Mouse (Mus musculus): ENCODE results near the gene Mroh2a.

Gene Mroh2a

DNA sequence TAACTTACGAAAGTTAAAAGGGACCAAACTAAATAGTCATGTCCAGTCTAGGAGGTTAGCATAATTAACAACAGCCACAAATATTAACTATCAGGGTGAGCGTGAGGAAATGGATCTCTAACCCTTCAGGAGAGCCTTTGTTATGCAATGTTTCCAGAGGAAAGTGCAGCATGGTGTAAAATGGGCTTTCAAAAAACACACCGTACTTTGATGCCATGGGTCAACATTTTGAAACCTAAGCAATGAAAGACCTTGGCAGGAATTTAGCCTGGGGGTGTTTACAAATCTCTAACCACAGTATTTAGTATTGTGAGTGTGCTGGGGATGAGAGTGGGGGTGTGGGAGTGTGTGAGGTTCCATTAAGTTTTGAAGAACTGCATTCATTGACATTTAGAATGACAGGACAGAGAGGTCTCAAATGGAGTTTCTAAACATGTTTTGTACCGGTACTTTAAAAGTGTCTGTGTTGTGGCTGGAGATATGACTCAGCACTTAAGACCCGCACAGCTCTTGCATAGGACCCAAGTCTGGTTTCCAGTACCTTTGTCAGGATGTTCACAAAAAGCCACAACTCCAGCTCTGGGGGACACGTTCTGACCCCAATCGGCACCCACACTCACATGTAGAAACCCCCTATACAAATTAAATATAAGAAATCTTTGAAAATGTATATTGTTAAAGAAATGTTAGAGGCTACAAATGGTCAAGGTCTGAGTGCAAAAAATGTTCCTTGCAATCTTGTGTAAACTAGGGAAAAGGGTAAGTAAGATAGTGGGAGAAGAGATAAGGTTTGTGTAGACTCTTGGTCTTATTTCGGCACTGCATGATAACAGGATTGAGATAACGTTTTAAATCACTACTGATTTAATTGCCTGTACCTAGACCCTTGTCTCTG is 52.6 kb downstream of the Mroh2a start:
- no peak for DNase-seq

DNA sequence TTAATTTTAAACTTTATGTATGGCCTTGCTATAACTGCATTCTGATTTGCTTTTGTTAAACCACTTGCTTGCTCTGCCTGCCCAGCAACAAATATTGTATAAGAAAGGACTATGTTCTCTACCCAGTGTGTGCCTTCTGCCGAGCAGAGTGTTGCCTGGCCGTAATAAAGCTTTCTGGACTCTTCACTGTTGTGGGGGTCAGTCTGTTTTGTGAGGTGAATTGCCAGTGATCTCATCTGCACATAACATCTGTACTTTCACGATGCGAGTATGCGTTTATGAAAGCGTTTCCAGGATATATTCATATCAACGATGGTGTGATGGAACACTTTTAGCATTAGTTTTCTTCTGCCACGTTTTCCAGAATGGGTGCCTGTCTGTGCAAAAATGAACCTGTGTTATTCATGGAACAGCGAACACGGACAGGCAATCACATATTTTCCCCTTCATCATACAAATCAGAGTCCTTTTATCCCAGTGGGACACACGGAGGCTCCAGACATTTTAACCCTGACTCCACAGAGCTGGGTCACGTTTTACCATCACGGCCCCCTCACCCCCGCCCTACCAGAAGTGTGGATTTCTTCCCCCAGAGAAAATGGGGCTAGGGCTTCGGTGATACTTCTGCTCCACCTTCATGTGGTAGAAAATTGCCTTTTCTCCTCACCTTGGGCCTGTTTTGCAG is 53.4 kb downstream of the Mroh2a start:
- no peak for DNase-seq

DNA sequence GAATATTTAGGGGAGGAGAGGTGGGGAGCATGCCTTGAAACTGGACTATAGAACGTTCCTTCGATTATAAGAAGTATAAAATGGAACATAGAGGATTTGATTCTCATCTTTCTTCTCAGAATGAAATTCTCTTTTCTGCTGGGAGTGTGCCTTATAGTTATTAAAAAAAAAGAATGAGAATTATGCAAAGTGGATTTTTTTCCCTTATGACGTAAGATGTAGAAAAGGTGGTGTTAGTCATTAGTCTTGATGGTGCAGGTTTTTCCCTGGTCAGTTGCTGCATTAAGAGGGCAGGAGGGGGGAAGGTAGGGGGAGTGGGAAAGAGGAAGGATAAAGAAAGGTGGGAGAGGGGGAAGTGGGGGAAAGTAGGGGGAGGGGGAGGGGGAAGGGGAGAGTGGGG is 55.5 kb downstream of the Mroh2a start:
- DNase-seq, result no peak

DNA sequence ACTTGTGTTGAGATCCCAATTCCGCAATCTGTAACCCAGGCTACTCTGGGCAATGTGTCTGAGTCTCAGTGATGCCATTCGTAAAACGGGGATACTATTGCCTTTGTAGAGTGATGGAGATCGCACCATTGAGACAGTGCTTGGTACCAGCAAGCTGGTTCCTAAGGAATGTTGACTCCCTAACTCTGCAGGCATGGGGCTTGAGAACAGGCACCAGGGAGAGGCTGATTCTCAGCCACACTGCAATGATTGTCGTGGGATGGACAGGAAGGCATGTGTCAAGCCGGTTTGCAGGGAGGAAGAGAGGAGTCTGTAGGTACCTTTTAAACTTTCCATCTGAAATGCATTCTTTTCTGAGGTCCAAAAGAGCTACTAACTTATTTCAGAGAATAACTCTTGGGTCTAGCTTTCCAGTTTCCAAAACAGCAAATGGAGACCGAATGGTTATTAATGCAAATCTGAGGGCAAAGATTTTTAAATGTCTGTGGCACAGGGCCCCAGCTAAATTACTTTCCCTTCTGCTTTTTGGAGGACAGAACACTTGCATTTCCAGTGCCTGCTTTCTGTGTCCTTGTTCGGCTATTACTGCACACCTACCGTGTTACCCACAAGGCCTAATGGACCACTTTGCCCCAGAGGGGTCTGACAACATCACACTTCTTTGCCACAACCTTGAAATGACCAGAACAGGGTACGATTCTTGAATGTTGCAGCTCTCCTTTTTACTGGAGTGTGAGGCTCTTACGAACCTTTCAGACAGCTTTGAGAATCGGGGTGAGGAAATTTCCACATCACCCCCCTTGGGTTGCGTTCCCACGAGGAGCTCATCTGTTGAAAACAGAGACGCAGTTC is 56.8 kb downstream of the Mroh2a start:
- no peak for DNase-seq

DNA sequence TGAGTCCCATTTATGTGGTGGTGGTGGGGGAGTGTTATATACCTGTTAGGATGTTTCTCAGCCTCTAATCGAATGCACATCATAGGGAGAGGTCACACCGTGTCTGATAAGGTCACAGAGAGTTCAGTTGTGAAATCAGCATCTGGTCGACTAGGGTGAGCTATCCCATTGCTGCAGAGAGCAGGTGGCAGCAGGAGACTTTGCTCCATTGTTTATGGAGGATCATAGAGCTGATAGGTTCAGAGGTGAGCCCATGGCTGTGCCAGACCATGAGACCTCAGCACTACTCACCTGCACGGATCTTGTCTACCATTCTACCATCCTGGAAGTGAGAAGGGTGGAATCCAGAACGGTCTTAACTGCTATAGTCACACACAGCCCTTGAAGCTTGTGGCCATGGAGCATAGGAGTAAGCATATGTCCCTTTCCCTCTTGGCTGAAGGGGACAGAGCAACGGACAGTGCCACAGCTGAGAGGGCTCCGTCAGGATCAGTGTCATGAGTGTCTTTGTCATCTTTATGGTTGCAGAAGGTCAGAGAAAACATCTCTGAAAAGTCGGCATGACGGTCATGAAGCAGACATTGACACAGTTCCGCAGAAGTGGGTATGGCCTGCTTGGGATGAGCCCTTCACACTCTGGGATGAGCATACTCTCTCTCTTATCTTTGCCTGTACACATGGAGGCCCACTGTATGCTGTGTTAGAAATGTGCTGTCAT is 57.6 kb downstream of the Mroh2a start:
- DNase-seq, result no peak

DNA sequence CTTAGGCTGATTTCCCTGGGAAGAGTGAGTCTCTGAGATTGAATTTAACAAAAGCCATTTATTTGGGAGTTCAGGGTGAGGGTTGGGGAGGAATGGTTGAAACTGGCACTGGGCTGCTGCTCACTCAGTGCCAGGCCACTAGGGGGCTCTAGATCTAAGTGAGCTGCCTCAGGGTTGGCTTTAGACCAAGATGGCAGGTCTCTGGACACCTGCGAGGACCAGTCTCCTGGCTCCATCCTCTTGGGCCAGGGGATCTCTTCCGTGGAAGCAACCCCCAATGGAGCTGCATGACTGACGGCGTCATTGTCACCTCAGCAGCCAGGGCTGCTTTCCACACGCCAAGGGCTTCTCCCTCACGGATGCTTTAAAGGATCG is 58.1 kb downstream of the Mroh2a start:
- DNase-seq, result no peak

DNA sequence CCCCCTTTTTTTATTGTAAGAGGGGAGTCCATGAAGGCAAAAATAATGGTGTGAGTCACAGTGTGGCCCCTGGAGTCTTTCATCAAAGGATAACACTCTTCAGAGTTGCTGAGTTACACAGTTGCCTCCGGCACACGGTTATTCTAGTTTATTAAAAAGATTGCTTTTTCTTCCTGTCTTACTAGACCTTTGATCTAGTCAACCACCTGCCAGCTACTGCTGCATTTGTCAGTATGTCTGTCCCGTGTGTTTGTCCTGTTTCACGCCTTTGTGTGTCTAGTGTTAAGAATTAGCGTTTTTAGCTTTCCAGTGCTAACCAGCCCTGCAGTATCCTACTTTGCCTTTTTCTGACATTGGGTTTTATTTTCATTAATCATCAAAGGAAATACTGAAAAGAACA is 58.9 kb downstream of the Mroh2a start:
- no peak for DNase-seq

DNA sequence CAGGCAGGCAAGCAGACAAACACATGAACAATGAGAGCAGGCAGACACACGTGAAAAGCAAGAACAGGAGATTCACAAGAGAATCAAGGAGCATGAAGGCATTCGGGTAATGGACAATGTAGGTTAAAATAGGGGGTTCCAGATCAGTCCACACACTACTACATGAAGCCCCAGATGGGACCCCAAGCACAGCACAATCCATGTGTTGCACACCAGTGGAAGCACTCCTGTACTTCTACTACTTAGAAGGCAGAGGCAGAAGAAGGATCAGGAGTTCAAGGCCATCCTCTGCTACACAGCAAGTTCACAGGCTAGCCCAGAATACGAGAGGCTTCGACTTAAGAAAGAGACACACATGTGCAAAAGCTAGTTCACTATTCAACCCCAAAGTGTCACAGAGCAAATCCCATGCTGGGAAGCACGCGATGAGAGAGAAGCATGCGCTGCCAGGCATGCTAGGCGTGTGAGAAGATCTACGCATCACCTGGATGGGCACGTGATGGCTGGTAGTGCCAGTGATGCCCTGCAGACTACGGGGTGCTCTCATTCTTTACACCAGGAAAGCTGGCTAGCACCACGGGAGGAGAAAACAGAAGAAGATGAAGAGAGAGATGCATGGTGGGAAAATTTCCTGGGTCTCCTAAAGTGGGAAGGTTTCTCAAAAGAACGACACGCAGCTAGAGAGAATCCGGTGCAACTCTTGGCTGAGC is 59.5 kb downstream of the Mroh2a start:
- DNase-seq, result no peak

DNA sequence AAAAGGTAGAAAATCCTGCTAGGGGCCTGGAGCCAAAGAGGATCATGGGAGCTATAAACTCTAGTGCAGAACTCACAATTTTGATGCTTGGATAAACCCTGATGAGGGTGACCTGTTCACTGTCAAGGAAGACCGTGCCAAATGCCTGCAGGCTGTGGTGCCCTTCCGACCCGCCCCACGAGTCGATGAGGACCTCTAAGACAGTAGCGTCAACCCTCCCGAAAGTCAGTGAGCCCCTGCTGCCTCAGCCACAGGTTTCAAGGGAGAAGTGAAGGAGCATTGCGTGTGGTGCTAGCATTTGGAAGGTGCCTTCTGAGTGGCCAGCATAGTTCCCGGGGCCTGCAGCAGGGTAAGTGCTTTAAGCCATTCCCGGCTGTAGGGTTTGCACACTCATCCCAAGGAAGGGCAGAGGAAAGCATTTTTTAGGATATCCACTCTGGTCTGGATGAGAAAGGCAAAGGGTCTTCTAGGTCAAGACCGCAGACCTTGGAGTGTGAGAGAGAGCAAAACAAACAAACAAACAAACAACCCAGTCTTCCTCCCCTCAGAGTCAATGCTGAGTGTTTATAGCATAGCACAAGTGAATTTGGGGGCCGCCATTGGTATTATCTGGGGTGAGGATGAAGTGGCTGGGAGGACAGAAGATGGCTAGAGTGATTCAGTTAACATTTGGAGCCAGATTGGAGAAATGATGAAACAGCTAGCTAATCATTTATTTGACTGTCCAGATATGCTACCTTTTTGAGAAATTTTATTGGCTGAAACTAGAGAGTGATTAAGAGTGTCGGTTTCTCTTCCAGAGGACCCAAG is 60.3 kb downstream of the Mroh2a start:
- no peak for DNase-seq

DNA sequence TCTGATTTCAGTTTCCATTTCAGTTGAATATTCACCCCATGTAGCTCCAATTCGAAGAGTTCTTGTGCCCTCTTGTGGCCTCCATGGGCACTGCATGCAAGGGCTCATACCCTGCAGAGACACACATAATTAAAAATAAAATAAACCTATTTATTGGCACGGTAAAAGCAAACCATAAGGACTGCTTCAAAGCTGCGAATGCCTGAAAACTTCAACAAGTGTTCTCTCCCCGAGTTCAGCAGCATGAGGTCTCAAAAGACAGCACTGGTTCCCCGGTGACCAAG is 60.9 kb downstream of the Mroh2a start:
- no peak for DNase-seq

DNA sequence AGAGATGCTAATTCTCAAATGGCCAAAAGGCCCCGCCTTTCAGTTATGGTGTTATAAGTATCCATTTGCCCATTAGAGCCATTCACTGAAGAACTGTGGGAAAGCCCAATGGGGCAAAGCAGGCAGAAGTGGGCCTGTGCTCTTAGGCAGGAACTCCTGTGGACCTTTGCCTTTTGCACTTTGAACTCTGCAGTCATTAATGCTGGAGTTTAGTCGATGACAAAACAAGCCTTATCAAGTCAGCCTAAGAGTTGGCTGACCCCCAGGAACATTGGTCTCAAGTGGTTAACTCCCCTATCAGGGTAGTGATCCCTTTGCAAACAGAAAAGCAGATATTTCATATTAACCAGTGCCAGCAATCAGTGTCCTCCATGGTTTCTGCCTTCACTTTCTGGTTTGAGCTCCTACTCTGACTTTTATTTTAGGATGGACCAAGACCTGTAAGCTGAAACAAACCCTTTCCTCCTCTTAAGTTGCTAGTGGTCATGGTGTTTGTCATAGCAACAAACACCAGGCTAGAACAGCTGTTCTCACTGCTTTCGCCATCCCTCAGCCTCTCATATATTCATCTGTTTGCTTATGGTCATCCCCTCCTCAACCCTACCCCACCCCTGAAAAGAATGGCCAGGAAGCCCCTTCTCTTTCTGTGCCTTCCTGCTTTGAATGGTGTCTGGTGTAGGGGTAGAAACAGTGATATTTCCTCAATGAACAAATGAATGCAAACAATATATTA is 61.4 kb downstream of the Mroh2a start:
- DNase-seq, result no peak

DNA sequence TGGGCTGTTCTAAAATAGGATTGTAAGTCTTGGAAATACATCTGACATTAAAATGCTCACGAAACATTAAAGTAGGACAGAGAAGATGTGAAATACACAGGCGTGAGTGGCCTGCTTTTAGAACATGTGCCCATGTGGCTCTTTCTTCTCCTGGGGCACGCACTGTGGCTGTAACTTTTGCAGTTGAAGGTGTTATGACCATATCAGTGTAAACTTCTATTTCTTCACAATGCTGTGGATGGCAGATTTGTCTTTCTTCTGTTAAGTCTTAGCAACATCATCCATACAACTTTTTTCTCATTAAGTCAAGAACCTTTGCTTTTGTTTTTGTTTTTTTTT is 62.0 kb downstream of the Mroh2a start:
- DNase-seq, result no peak

DNA sequence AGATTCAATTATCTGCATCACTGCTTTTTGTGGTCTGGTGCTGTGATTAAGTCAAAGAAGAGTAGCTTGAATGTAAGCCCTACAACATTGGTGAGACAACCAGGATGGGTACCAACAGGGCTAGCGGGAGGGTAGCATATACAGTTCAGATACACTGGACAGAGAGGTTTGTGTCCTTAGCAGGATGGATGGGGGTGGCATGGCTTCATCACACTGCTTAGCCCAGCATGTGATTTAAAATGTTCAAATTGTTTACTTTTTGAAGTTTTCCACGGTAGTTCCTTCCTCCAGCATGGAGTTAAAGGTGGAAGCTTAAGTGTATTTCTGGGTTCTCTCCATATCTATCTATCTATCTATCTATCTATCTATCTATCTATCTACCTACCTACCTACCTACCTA is 62.4 kb downstream of the Mroh2a start:
- no peak for DNase-seq

DNA sequence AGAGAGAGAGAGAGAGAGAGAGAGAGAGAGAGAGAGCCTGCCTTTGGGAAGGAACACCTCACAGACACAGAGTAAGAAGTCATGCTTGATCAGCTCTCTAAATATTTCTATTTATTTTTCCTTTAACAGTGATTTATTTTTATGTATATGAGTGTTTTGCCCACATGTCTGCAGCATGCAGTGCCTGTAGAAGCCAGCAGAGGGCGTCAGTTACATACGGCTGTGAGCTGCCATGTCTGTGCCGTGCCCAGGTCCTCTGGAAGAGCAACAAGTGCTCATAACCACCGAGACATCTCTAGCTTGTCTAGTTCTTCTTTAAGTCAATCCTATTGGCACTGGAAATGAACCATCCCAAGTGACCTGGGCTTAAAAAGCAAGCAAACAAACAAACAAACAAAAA is 63.1 kb downstream of the Mroh2a start:
- no peak for DNase-seq

DNA sequence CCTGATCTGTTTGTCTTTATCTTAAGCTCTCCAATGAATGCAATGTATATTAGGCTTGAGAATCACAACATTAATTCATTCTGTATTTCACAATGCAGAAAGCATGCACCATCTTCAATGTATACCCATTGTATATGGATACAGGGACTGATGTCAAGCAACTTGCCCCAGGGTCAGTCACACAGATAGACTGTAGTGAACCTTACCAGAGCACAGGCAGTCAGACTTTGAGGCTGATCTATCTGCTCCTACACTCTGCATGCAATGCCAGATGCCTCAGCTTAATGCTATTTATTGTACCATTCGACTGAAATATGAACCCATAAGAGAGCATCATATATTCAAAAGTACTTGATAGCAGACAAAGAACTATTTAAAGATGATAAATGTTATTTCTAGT is 63.7 kb downstream of the Mroh2a start:
- no peak for DNase-seq

DNA sequence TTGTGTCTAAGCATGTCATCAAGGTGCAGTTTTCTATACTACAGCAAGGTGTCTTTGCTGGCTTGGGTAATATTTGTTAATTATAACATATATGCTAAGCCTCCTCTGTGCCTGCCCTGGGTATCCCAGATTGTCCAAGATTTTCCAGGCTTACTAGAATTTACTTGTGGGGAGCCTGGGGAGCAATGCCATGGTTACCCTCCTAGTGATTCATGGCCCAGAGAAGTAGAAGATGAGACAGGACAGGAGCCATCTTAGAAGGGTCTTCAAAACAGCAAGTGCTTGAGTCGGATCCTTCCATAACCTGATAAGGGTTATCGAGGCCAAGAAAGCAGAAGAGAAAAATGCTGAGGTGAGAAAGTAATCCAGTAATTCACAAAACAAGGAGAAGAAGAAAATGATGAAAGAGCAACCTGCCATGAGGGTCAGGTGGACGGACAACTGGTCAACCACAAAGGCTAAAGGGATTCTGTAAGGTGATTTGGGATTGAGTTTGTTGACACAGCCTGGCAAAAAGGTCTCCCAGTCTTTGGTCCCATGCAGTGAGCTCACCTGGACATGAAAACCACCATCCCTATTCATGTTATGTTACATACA is 64.7 kb downstream of the Mroh2a start:
- DNase-seq, result no peak

DNA sequence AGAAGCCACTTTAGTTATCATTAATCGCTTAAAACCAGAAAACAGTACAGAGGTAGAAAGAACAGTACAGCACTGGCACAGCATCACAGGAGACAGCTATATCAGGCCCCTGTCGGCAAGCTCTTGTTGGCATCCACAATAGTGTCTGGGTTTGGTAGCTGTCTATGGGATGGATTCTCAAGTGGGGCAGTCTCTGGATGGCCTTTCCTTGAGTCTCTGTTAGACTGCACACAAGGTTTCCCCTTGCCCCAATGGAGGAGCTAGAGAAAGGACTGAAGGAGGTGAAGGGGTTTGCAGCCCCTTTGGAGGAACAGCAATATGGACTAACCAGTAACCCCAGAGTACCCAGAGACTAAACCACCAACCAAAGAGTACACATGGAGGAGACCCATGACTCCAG is 65.3 kb downstream of the Mroh2a start:
- DNase-seq, result no peak

DNA sequence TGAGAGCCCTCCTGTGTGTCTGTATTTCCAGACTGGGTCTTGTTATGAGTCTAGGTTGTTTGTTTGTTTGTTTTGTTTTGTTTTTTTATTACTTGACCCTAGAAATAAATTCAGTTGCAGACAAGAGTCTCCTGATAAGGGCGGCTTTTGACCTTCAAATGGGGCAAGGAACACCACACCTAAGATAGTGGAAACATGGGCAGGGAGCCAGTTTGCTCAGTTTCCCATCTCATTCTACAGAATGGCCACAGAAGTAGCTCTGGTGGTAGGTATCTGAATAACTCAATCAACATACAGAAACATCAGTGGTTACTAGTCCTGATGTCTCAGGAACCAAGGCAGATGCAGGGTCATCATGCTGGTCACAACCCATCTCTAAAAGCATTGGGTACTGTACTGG is 67.9 kb downstream of the Mroh2a start:
- no peak for DNase-seq

DNA sequence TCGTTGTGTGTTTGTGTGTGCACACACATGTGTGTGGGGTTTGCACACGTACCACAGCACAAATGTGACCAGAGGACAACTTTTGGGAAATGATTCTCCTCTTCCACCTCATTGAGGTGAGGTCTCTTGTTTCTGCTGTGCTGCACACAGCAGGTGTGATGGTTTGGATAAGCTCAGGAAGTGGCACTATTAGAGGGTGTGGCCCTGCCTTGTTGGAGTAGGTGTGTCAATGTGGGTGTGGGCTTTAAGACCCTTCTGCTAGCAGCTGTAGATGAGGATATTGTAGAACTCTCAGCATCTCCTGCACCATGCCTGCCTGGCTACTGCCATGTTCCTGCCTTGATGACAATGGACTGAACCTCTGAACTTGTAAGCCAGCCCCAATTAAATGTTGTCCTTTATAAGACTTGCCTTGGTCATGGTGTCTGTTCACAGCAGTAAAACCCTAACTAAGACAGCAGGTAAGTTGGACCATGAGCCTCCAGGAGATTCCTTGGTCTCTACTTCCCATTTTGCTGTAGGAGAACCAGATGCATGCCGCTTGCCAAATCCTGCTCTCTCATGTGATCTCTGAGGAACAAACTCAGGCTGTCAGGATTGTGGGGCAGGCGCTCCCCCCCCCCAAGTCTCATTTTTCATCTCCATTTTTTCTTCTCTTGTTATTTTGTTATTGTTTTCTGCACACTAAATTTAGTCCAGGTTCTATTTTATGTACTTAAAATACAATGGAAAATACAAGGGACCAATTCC is 69.6 kb downstream of the Mroh2a start:
- DNase-seq, result no peak

Data from layer of hippocampus, adult 9-11 months (tissue).